20 mouse cellular contexts compared by ENCODE assay signal in the genomic region with DNA sequence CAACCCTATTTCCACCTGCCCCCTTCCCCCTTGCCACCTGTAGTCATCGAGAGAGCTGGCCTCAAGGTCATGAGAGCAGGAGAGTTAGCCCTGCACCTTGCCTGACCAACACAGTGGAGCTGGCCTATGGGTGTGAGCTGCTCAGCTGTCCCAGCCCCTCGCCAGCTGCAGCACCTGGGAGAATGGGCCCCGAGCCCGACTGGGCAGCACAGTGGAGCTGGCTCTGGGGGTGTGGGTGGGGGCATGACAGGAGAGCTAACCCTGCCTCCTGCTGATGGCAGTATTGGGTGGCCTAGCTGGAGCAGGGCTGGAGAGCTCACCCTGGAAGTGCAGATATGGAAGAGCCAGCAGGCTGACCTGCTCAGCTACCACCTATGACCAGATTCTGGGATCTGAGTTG. TPM values are rescaled to one million over a fixed set of nuclear protein-coding genes. Genes with fewer than 3 reads are reported as not detected.
"Had no signal": no experiment of that assay in that cellular context is flagged by ENCODE, and none has a peak within 500 bp of the region (broad histone marks: within the 10 kb centered on the region; RNA-seq: fewer than 3 reads in every experiment).

No protein-coding gene starts in this region.

- DNase-seq: kidney, adult 8-10 months; kidney, postnatal 36 days; layer of hippocampus, adult 9-11 months; layer of hippocampus, postnatal 36 days; lung, embryonic 14.5 days; lung, postnatal 10 days; lung, postnatal 4 days; retina, postnatal 1 day; right cerebral cortex, postnatal 14 days; thymus, postnatal 4 days had no signal

- H3K27ac ChIP-seq: liver, embryonic 15.5 days; midbrain, embryonic 12.5 days; stomach, postnatal 0 days had no signal

- H3K27me3 ChIP-seq: limb, embryonic 15.5 days; liver, embryonic 15.5 days; megakaryocyte, embryonic 14.5 days; midbrain, embryonic 12.5 days had no signal

- H3K9ac ChIP-seq: limb, embryonic 15.5 days; liver, embryonic 15.5 days; lung, embryonic 14.5 days; midbrain, embryonic 12.5 days had no signal

- H3K9me3 ChIP-seq: limb, embryonic 15.5 days; liver, embryonic 15.5 days; megakaryocyte, embryonic 14.5 days; midbrain, embryonic 12.5 days had no signal

- H3K4me2 ChIP-seq: limb, embryonic 15.5 days; liver, embryonic 15.5 days; lung, embryonic 14.5 days; midbrain, embryonic 12.5 days had no signal

- H3K4me1 ChIP-seq: limb, embryonic 15.5 days; midbrain, embryonic 12.5 days had no signal

- ATAC-seq: midbrain, embryonic 16.5 days had no signal

- H3K4me3 ChIP-seq: limb, embryonic 15.5 days; liver, embryonic 15.5 days; megakaryocyte, embryonic 14.5 days; midbrain, embryonic 12.5 days had no signal

RNA-seq across cellular contexts. Expression of a gene that starts 48.8 kb away (rescaled TPM):
- total RNA-seq: layer of hippocampus, adult 18-20 months; layer of hippocampus, postnatal 36 days; left cerebral cortex, adult 8-10 months; left cerebral cortex, postnatal 25 days; neutrophil, adult 5-6 weeks had no signal
